Mouse (Mus musculus): ENCODE measurements at regions not wholly inside any gene's neighbourhood (a gene's known extent, or its start where the extent isn't known, plus 50 kb on each side); places are given as distances from the start of the nearest gene placed in this dataset.

DNA sequence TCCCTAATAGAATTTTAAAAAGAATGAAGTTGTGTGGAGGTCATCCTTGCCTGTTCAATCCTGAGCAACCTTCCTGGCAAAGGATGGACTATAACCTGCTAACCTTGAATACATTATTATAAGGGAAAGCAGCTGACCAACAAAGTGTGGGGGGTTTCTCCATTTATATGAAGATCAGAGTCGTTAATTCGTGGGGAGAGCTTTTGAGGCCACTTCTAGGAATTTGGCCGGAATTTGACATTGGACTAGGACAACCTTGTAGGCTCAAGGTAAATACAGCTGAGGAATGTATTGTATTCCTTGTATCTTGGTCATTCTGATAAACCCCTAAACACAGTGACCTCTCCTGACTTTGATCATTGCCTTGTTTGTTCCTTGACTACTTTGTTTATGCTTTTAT is 56.9 kb downstream of the Klf4 start:
- no peak for DNase-seq (ENCODE audit: low read depth, low spot score)

DNA sequence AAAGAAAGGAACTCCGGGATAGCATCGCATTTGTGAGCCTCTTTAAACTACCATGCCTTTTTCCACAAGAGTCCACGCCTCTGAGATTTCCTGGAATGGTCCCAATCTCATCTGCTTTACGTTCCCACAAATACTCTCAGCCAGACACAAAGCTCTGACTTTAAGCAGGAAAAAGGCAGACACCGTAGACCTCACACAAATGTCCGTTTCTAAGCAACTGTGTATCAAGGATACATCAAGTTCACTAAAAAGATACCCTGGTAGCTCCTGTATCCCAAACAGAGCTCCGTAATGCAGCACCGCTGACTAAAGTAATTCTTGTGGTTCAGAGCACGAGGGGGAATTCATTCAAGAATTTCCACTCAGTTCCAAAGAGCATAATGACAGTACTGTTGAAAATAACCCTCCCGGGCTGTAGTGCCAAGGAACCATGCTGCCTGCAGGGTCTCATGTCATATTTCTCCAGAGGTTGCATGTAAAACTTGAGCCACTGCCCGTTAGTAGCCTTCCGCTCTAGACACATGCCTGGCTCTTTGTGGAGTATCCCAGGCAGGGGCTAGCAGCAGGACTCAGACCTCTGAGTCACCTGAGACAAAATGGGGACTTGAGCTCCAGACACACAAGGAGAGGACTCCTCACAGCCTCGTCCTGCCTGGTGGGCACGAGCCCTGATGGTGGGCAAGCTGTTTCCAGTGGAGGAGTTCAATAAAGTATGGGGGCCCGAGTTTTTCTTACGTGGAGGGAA is 58.0 kb downstream of the Klf4 start:
- DNase-seq (ENCODE audit: low read depth, low spot score), result no peak

DNA sequence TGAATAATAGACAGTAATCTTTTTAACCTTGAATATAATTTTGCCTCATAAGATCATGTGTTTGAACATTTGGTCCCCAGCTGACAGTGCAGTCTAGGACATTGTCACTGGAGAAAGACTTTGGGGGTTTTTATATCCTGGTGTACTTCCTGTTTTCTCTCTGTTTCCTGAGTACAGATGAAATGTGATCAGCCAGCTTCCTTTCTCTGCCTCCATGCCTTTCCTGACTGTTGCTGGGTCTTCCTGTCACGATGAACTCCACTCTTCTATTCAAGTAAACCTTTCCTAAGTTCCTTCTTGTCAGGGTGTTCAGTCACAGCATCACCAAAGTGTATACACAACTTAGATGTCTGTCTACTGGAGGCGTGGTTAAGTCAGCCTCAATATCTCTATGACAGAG is 59.6 kb downstream of the Klf4 start:
- DNase-seq (ENCODE audit: low read depth, low spot score), result no peak

GRCm38 (mm10) chr4:55470779-55471663 is 61.2 kb downstream of the Klf4 start:
- no peak for DNase-seq (ENCODE audit: low read depth, low spot score)

GRCm38 (mm10) chr4:55464192-55464591 is 68.1 kb downstream of the Klf4 start:
- no peak for DNase-seq (ENCODE audit: low read depth, low spot score)

GRCm38 (mm10) chr4:55461927-55462326 is 70.3 kb downstream of the Klf4 start:
- DNase-seq (ENCODE audit: low read depth, low spot score), result no peak

DNA sequence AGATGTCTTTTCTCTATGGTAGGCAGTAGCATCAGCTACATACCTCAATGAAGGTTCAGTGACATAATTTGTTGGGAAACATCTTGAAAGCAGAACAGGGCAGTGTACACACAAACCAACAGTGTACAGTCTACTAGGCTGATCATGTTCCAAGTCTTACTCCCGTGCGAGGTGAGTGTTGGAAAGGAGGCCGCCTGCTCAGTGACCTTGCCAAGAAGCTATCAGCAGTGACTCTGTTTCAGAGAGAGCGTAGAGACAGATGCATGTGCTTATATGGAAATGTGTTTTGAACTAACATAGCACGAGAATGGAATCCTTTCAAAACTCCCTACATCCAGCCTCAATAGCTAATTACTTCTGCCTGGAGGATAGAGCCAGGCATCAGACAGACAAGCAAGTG is 78.4 kb downstream of the Klf4 start:
- DNase-seq (ENCODE audit: low read depth, low spot score), result no peak

- DNase-seq (ENCODE audit: low read depth, low spot score), result no peak
Measured at GRCm38 (mm10) chr4:55452546-55452945, 79.7 kb downstream of the Klf4 start.

- peak; percentile 82 for DNase-seq (ENCODE audit: low read depth, low spot score)
Measured at GRCm38 (mm10) chr4:55451711-55452110, 80.6 kb downstream of the Klf4 start.

DNA sequence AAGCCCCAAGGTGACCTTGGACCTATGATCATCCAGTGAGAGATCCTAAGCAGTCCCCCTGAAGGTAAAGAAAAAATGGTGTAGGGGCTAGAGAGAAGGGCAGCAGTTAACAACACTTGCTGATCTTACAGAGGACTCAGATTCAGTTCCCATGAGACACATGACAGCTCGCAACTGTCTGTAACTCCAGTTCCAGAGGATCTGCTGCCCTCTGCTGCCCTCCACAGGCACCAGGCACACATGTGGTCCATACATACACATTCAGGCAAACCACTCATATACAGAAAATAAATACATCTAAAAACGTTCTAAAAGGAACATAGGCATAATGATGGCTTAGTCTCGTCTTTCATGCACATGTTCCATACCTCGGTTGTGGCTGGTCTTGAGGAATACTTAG is 81.2 kb downstream of the Klf4 start:
- DNase-seq (ENCODE audit: low read depth, low spot score), result peak; percentile 32

GRCm38 (mm10) chr4:55443489-55443888 is 88.8 kb downstream of the Klf4 start:
- DNase-seq (ENCODE audit: low read depth, low spot score), result no peak

GRCm38 (mm10) chr4:55442098-55442497 is 90.2 kb downstream of the Klf4 start:
- no peak for DNase-seq (ENCODE audit: low read depth, low spot score)

Data from 3T3-L1 (cell line).